Mouse (Mus musculus) MEL (cell line): Measurements from ENCODE around the gene Apbb2.

Experiments used
- CTCF ChIP-seq, 3 experiments: IDR thresholded peaks in 2 of 3; conservative IDR thresholded peaks in 1 of 3; 2 replicates each; pipeline ENCODE4 v1.5.1; 2011 to 2012; ENCODE audit warnings: low read length in 3 of 3, low read depth in 2 of 3, mild to moderate bottlenecking in 2 of 3, improper control_type of control experiment in 1 of 3, inconsistent platforms in 1 of 3, mixed read lengths in 1 of 3, moderate library complexity in 1 of 3; ENCODE audit not compliant: control insufficient read depth in 1 of 3, insufficient read depth in 1 of 3, poor library complexity in 1 of 3, severe bottlenecking in 1 of 3
- MAX ChIP-seq: IDR thresholded peaks from 2 replicates; pipeline ENCODE4 v1.6.1; 2011; ENCODE audit warnings: low read length, improper control_type of control experiment
- POLR2A ChIP-seq, 2 experiments: IDR thresholded peaks; 2 replicates each; pipeline ENCODE4 v1.6.1; 2011 to 2012; ENCODE audit warnings: low read length in 2 of 2, mild to moderate bottlenecking in 2 of 2, control low read depth in 1 of 2, improper control_type of control experiment in 1 of 2, low read depth in 1 of 2, moderate library complexity in 1 of 2; ENCODE audit not compliant: control insufficient read depth in 1 of 2, insufficient read depth in 1 of 2, poor library complexity in 1 of 2
- USF1 ChIP-seq: IDR thresholded peaks from 2 replicates; pipeline ENCODE4 v1.6.1; 2014; ENCODE audit warnings: low read depth, mild to moderate bottlenecking, inconsistent platforms, low read length, improper control_type of control experiment, moderate library complexity
- ZC3H11A ChIP-seq: IDR thresholded peaks from 2 replicates; pipeline ENCODE4 v1.6.1; 2012; ENCODE audit warnings: low read depth, mild to moderate bottlenecking, inconsistent platforms, low read length, improper control_type of control experiment
- ZMIZ1 ChIP-seq: IDR thresholded peaks from 2 replicates; pipeline ENCODE4 v1.6.1; 2012; ENCODE audit warnings: low read depth, mild to moderate bottlenecking, inconsistent platforms, low read length, improper control_type of control experiment, moderate library complexity

- TF ChIP-seq CTCF (IDR thresholded peaks at IDR 0.05 in 2 of 3, conservative IDR thresholded peaks at IDR 0.05 in 1 of 3; ENCODE audit: control insufficient read depth in 1 of 3, insufficient read depth in 1 of 3, low read depth in 2 of 3, low read length in 3 of 3, poor library complexity in 1 of 3, severe bottlenecking in 1 of 3): no peak
- TF ChIP-seq POLR2A (IDR thresholded peaks at IDR 0.05; ENCODE audit: control insufficient read depth in 1 of 2, insufficient read depth in 1 of 2, low read depth in 1 of 2, low read length in 2 of 2, poor library complexity in 1 of 2): no peak
- TF ChIP-seq ZC3H11A: no peak
- no peak for TF ChIP-seq ZMIZ1
- TF ChIP-seq MAX: no peak
- no peak for TF ChIP-seq USF1
Observed at GRCm38 (mm10) chr5:66330806-66331205, 287.8 kb downstream of the Apbb2 start.
